Mouse (Mus musculus) ES-E14 (cell line): Measurements from ENCODE around the gene Ppard.

ENCODE experiments used
- CHD2 ChIP-seq: IDR thresholded peaks from 2 replicates; pipeline ENCODE4 v1.6.1; 2014; ENCODE audit warnings: mild to moderate bottlenecking, low read depth, low read length, inconsistent platforms
- HCFC1 ChIP-seq: IDR thresholded peaks from 2 replicates; pipeline ENCODE4 v1.6.1; 2012; ENCODE audit warnings: low read length, inconsistent platforms, borderline replicate concordance; ENCODE audit not compliant: insufficient read depth
- ZNF384 ChIP-seq: IDR thresholded peaks from 2 replicates; pipeline ENCODE4 v1.6.1; 2012; ENCODE audit warnings: low read depth, low read length, inconsistent platforms

GRCm38 (mm10) chr17:28234641-28235040 lies 2.1 kb downstream of the Ppard start:
- TF ChIP-seq CHD2, result no peak
- no peak for TF ChIP-seq HCFC1
- TF ChIP-seq ZNF384, result no peak
